Mouse (Mus musculus) neural tube, embryonic 14.5 days (tissue): ENCODE measurements around the gene Alg5. TPM values are rescaled to one million over a fixed set of nuclear protein-coding genes. Genes with fewer than 3 reads are reported as not detected.
"Not testable (repeated sequence)": the region's sequence is repeated elsewhere in the genome, so short reads cannot be mapped to it uniquely, and the experiment has no call there.

Source experiments
- ATAC-seq: fragments of 200-750 bp; cut with Nextera tagmentation; 2 replicates; pipeline ENCODE4 v1.8.0; 2017; ENCODE audit warnings: low read depth, mild to moderate bottlenecking, moderate TSS enrichment, moderate library complexity
- H3K27ac ChIP-seq: fragments of 300-500 bp; sonication (generic); 2 replicates; pipeline ENCODE4 v1.5.1; 2014; ENCODE audit warnings: low read depth, mild to moderate bottlenecking, control low read depth, low read length, moderate library complexity, mixed read lengths
- H3K27me3 ChIP-seq: fragments of 300-500 bp; sonication (generic); 2 replicates; pipeline ENCODE4 v1.6.1; 2014; ENCODE audit warnings: low read length; ENCODE audit not compliant: control insufficient read depth, insufficient read depth
- H3K36me3 ChIP-seq: fragments of 300-500 bp; sonication (generic); 2 replicates; pipeline ENCODE4 v1.6.1; 2014; ENCODE audit warnings: low read length, mixed read lengths; ENCODE audit not compliant: control insufficient read depth, insufficient read depth
- H3K4me1 ChIP-seq: fragments of 300-500 bp; sonication (generic); 2 replicates; pipeline ENCODE4 v1.6.1; 2014; ENCODE audit warnings: low read length; ENCODE audit not compliant: control insufficient read depth, insufficient read depth
- H3K4me2 ChIP-seq: fragments of 300-500 bp; sonication (generic); 2 replicates; pipeline ENCODE4 v1.6.1; 2014; ENCODE audit warnings: mild to moderate bottlenecking, low read depth, low read length, control low read depth
- H3K4me3 ChIP-seq: fragments of 300-500 bp; sonication (generic); 2 replicates; pipeline ENCODE4 v1.5.1; 2014; ENCODE audit warnings: low read depth, low read length, control low read depth, mixed read lengths
- H3K9ac ChIP-seq: fragments of 300-500 bp; sonication (generic); replicated peaks from 2 replicates; pipeline ENCODE4 v1.6.1; 2014; ENCODE audit warnings: low read depth, mild to moderate bottlenecking, control low read depth, low read length, mixed read lengths
- H3K9me3 ChIP-seq: fragments of 300-500 bp; sonication (generic); 2 replicates; pipeline ENCODE4 v1.6.1; 2016; ENCODE audit warnings: low read length; ENCODE audit not compliant: control insufficient read depth
- WGBS: fragments of 180-500 bp; shearing (Covaris S2); extraction: QIAGEN DNeasy Blood & Tissue Kit; methylation state at CpG from one replicate; pipeline ENCODE4 v1.1.7; 2014; 5-methylcytosine and 5-hydroxymethylcytosine counted together
- polyA plus RNA-seq: library from polyadenylated mRNA; unstranded; fragments of >200 nt; fragmentation: Nextera tagmentation; extraction: Ambion mirVana; gene quantifications from 2 replicates; pipeline ENCODE4 v1.2.1, GENCODE M21; 2014

The Alg5 gene
- polyA plus RNA-seq, 1 experiment from 2014 or later: 51.9 TPM

DNA sequence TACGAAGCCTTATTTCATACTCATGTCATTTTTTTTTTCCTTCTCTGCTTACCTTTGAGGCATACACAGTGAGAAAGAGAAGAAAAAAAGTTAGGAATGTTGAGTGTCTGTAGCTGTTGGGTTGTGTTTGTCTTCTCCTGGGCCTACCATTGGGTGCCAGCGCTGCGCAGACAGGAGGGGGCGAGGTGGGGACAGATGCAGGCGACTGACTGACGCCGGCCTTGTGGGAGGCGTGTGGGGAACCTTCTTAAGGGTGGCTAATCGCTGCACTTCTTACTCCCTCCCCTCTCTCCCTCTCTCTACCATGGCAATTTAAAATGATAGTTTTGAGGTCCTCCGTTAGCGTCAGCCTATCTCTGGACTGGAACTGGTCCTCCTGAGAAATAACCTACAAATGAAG lies 20.7 kb downstream of the Alg5 start:
- 2% methylated on average over 11 of the region's 11 CpGs for WGBS
- peak; percentile 28; the same call in 1 of the 2 replicates for ATAC-seq
- peak overlapping the region; percentile 64 for H3K4me3 ChIP-seq
- no peaks in the 10 kb centered on the region for H3K36me3 ChIP-seq
- H3K27me3 ChIP-seq: no peaks in the 10 kb centered on the region
- H3K9me3 ChIP-seq: no peaks in the 10 kb centered on the region
- peak overlapping the region; percentile 70 for H3K9ac ChIP-seq
- H3K27ac ChIP-seq: no peak overlapping the region
- H3K4me1 ChIP-seq: peaks cover 12% of the 10 kb centered on the region
- peak overlapping the region; percentile 100 for H3K4me2 ChIP-seq

DNA sequence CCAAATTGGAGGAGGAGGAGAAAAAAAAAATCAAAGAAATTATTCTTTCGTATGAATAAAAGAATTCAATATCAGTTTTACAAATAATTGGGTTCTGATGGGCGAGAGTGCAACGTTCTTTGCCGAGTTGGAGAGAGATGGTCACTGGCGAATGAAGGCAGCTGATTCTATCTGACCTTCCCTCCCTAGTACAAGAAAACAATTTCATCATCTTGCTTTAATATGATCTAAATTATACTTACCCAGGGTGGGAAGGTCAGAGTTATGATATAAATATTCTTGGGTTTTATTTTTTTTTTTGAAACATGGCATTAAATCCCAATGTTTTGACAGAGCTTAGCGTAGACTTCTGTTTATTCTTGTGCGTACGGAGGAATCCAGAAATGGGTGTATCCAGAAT lies 22.1 kb downstream of the Alg5 start:
- Histone ChIP-seq H3K4me1 (peaks cover 12% of the 10 kb centered on the region), H3K9ac (no peak overlapping the region), H3K9me3 (no peaks in the 10 kb centered on the region), H3K4me2 (no peak overlapping the region), H3K27me3 (no peaks in the 10 kb centered on the region), H3K27ac (no peak overlapping the region), H3K36me3 (no peaks in the 10 kb centered on the region), H3K4me3 (no peak overlapping the region)
- 91% methylated on average over 8 of the region's 8 CpGs for WGBS
- no peak for ATAC-seq

DNA sequence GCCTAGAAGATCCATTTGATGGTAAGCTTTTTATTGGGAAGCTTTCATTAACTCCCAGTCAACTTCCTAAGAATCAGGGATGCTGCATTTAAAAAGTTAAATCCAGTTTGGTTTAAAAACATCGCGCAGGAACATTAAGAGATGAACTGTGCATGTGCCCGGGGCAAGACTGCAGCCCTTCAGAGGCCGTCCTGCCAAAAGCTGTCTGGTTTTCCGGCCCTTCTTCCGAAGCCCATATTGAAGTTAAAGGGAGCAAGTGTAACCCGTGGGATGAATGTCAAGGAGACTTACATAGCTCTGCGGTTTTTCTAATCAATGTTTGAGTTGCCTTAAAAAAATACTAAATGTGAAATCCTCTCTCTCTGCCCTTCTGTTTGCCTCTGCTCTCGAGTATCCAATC lies 23.9 kb downstream of the Alg5 start:
- no peak for ATAC-seq
- WGBS: 88% methylated on average over 9 of the region's 9 CpGs
- peaks cover 12% of the 10 kb centered on the region for H3K4me1 ChIP-seq

DNA sequence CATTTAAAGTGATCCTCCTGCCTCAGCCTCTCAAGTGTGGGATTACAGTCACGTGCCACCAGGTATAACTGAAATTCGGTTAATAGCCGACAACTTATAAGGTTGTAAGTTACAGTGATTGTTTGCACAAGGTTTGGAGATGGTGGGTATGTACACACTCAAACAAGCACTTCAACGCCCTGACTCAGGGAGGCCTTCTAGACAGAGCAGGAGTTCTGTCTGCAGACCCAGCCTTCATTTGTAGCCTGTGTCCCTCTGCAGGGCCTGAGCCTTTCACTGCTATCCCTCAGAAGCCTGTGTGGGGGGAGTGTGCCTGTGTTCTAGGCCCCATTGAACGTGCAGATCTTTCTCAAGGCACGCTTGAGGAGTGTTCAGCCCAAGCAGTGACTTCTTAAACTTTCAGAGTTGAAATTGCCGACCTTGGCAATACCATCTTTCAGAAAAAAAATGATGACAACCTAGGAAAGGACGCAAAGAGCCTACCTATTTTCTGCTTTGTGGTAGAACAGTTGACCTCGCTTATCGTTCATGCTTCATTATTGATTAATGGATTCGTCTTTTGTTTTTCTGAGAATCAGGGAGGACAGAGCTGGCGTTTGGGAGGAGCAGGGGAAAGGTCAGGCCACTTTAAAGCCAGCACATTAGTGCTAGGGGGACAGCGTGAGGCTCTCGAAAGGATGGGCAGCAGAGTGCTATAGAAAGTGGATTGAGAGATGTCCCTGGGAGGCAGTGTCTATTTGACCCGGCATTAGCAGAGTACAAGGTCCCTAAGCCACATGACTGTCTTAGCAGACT lies 25.2 kb downstream of the Alg5 start:
- Histone ChIP-seq H3K36me3 (no peaks in the 10 kb centered on the region), H3K4me1 (peaks cover 12% of the 10 kb centered on the region), H3K4me3 (no peak overlapping the region), H3K4me2 (no peak overlapping the region), H3K27ac (no peak overlapping the region), H3K9me3 (no peaks in the 10 kb centered on the region), H3K27me3 (no peaks in the 10 kb centered on the region), H3K9ac (no peak overlapping the region)
- ATAC-seq: no peak
- WGBS: 59% methylated on average over 15 of the region's 15 CpGs

More for the DNA sequence above, 23.9 kb downstream of the Alg5 start:
- Histone ChIP-seq H3K9me3 (no peaks in the 10 kb centered on the region), H3K4me3 (no peak overlapping the region), H3K27ac (no peak overlapping the region), H3K9ac (no peak overlapping the region), H3K4me2 (no peak overlapping the region), H3K36me3 (no peaks in the 10 kb centered on the region), H3K27me3 (no peaks in the 10 kb centered on the region)

DNA sequence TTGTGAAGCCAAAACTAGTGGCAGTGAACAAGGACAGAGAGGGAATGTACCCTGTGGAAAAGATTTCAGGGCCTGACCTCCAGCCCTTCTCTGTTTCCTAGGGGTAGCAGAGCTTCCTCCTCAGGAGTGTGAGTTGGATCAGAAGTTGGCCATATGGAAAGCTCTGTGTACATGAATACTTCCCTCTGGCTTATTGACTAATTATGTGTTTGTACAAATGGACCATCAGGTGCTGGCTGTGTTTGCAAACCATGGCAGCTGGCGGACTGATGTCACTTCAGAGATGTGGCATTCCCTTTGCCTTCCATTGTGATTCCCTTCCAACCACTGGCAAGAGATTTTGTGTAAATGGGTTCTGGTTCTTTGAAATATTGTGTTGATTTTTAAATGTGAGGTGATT lies 25.9 kb downstream of the Alg5 start:
- Histone ChIP-seq H3K4me3 (no peak overlapping the region), H3K4me2 (no peak overlapping the region), H3K9me3 (no peaks in the 10 kb centered on the region), H3K27me3 (no peaks in the 10 kb centered on the region), H3K4me1 (peaks cover 5% of the 10 kb centered on the region; the same call in 1 of the 2 replicates), H3K27ac (no peak overlapping the region), H3K36me3 (no peaks in the 10 kb centered on the region), H3K9ac (no peak overlapping the region)
- WGBS: 86% methylated on average over 1 of the region's 1 CpGs
- ATAC-seq: no peak

DNA sequence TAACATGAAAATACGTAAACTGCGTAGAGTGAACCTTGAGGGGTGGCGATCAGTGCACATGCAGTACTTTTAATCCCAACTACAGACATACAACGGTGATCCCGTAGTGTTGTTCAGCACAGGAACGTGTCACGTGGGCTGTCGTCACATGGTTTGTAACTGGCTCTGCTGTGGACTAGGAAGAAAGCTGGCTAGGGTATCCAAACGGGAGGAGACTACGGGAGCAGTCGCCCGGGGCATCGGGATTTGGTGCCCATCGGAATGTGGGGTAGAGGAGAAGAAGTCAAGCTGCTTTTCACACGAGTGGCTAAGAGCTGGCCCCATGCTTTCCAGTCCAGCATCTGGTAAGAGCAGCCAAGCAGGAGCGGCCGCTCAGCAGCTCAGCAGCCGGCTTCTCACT lies 29.1 kb downstream of the Alg5 start:
- H3K27me3 ChIP-seq: no peaks in the 10 kb centered on the region
- 72% methylated on average over 18 of the region's 18 CpGs for WGBS
- H3K36me3 ChIP-seq: no peaks in the 10 kb centered on the region
- peak; percentile 84; the same call in 1 of the 2 replicates for ATAC-seq
- no peaks in the 10 kb centered on the region for H3K4me1 ChIP-seq
- H3K9ac ChIP-seq: no peak overlapping the region
- H3K27ac ChIP-seq: no peak overlapping the region
- no peak overlapping the region for H3K4me2 ChIP-seq
- H3K9me3 ChIP-seq: no peaks in the 10 kb centered on the region
- H3K4me3 ChIP-seq: no peak overlapping the region

DNA sequence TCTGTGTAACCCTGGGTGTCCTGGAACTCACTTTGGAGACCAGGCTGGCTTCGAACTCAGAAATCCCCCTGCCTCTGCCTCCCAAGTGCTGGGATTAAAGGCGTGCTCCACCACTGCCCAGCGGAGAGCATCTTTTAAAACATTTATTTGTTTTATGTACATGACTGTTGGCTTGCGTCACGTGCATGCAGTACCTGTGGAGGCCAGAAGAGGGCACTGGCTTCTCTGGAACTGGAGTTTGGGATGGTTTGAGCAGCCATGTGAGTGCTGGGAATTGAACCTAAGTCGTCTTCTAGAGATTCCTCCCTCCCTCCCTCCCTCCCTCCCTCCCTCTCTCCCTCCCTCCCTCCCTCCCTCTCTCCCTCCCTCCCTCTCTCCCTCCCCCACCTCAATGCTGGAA lies 30.2 kb downstream of the Alg5 start:
- H3K9me3 ChIP-seq, H3K9ac ChIP-seq, H3K36me3 ChIP-seq, H3K4me2 ChIP-seq, ATAC-seq, H3K4me1 ChIP-seq, H3K4me3 ChIP-seq, H3K27ac ChIP-seq, H3K27me3 ChIP-seq: not testable (repeated sequence)
- 90% methylated on average over 6 of the region's 6 CpGs for WGBS

DNA sequence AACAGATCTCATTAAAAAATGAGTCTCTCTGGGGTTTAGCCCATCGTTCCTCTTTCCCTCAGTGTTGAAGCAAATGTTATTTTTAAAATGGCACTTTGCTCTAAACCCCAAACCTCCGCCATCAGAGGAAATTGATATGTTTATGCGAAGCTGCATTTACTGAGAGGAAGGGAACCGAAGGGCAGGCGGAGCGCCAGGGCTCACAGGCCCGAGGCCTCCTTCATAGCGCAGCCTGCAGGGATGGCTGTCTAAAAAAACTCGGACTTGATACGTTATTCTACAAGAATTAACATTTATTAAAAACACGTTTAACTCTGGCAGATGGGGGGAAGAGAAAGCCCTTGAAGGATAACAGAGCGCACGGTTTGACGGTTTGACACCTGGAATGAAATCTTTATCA lies 30.7 kb downstream of the Alg5 start:
- Histone ChIP-seq H3K9ac (no peak overlapping the region), H3K4me2 (no peak overlapping the region), H3K4me1 (no peaks in the 10 kb centered on the region), H3K27ac (no peak overlapping the region), H3K9me3 (no peaks in the 10 kb centered on the region), H3K36me3 (no peaks in the 10 kb centered on the region), H3K4me3 (no peak overlapping the region), H3K27me3 (no peaks in the 10 kb centered on the region)
- ATAC-seq: no peak
- 84% methylated on average over 14 of the region's 14 CpGs for whole genome bisulfite sequencing

DNA sequence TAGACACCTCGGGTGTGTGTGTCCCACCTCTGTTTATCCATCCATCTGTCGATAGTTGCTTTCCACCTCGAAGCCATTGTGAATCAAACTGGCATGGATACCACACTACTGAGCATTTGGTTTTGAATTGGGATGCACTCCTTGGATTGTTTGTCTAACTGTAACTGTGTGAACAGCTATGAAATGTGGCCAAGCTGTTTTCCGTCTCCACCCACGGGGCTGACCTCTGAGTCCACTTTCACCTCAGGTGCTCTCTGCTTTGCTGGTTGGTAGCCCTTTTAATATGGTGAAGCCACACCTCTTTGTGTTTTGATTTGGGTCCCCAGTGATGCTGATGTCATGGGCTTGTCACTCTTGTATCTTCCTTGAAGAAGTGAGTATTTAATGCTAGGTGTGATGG lies 31.5 kb downstream of the Alg5 start:
- H3K9me3 ChIP-seq: no peaks in the 10 kb centered on the region
- no peak for ATAC-seq
- 88% methylated on average over 5 of the region's 5 CpGs for WGBS

More for the DNA sequence above, 31.5 kb downstream of the Alg5 start:
- H3K27ac ChIP-seq: no peak overlapping the region
- no peak overlapping the region for H3K4me2 ChIP-seq
- H3K27me3 ChIP-seq: no peaks in the 10 kb centered on the region
- no peak overlapping the region for H3K9ac ChIP-seq
- no peak overlapping the region for H3K4me3 ChIP-seq
- no peaks in the 10 kb centered on the region for H3K36me3 ChIP-seq
- H3K4me1 ChIP-seq: no peaks in the 10 kb centered on the region
